Mouse (Mus musculus): ENCODE data around the gene Fpr3.
"Not testable (repeated sequence)": the region's sequence is repeated elsewhere in the genome, so short reads cannot be mapped to it uniquely, and the experiment has no call there.

The Fpr3 gene

DNA sequence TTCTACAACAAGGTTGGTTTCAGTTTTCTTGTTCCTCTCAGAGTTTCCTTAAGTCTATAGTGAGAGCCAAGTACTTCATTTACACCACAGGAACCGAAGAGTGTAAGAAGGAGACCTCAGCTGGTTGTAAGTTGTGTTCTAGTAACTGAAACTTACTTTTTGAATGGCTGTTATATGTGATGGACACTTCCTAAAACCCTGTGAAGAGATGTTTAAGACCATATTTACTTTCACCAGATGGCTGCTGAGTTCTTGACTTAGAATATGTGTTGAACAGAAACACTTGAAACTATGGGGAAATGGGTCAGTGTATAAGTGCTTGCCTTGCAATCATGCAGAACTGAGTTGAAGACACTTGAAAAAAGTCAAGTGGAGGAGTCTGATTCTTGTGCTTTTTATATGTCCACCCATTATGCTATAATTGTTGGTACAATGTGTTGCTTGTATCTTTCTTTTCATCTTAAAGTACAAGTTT, at the start of gene Fpr3, which contains the start of gene Fpr2:
Gene Fpr3 (plus strand): TSS at position 79 of the 475 bp plus-strand sequence.
Gene Fpr2 (plus strand): TSS at position 51 of the 475 bp plus-strand sequence.
- in situ Hi-C loops (cut with MboI; ENCODE audit: low pct_unique_long_range_greater_than_20kb in 1 of 2, low sequenced_read_pairs in 2 of 2, unreplicated experiment in 1 of 2): loop anchor here (10.0 kb wide), 2 partner anchors 113 to 123 kb away; no protein-coding TSS in a partner anchor

GRCm38 (mm10) chr17:17837919-17838701, 49.5 kb upstream of the Fpr3 start:
- in situ Hi-C loops (cut with MboI; ENCODE audit: low pct_unique_long_range_greater_than_20kb in 1 of 2, low sequenced_read_pairs in 2 of 2, unreplicated experiment in 1 of 2): no loop called here

GRCm38 (mm10) chr17:17839276-17839675, 48.4 kb upstream of the Fpr3 start:
- in situ Hi-C loops (cut with MboI; ENCODE audit: low pct_unique_long_range_greater_than_20kb in 1 of 2, low sequenced_read_pairs in 2 of 2, unreplicated experiment in 1 of 2): no loop called here

DNA sequence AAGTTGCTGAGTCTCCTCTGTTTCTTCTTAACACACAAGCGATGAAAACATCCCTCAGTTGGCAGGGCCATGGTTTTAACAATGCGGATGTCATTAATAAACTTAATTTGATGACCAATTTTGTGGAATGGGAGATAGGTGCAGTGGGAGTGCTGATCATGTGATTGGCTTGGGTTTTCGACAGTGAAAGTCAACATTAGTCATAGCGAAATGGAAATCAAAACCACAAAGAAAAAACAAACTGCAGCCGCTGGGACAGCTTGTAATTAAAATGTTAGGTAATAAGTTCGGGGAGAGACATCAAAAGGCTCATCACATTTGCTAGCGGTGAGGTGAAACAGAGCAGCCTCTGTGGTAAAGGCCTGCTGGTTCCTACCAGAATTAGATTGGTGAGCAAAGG, 46.9 kb upstream of the Fpr3 start:
- in situ Hi-C loops (cut with MboI; ENCODE audit: low pct_unique_long_range_greater_than_20kb in 1 of 2, low sequenced_read_pairs in 2 of 2, unreplicated experiment in 1 of 2): no loop called here

GRCm38 (mm10) chr17:17843534-17844261, 44.0 kb upstream of the Fpr3 start:
- in situ Hi-C loops (cut with MboI; ENCODE audit: low pct_unique_long_range_greater_than_20kb in 1 of 2, low sequenced_read_pairs in 2 of 2, unreplicated experiment in 1 of 2): no loop called here

DNA sequence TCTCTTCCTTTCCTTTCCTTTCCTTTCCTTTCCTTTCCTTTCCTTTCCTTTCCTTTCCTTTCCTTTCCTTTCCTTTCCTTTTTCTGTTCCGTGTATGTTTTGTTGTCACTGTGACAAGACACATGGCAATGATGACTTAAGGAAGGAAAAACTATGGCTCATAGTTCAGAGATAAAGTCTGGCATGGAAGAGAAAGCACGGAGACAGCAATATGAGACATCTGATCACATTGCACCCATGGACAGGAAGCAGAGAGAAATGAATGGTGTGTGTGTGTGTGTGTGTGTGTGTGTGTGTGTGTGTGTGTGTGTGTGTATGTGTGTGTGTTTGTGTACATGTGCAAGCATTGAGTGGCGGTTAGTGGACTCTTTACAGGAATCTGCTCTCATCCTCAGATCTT, 43.0 kb upstream of the Fpr3 start:
- in situ Hi-C loops (cut with MboI; ENCODE audit: low pct_unique_long_range_greater_than_20kb in 1 of 2, low sequenced_read_pairs in 2 of 2, unreplicated experiment in 1 of 2): not testable (repeated sequence)

DNA sequence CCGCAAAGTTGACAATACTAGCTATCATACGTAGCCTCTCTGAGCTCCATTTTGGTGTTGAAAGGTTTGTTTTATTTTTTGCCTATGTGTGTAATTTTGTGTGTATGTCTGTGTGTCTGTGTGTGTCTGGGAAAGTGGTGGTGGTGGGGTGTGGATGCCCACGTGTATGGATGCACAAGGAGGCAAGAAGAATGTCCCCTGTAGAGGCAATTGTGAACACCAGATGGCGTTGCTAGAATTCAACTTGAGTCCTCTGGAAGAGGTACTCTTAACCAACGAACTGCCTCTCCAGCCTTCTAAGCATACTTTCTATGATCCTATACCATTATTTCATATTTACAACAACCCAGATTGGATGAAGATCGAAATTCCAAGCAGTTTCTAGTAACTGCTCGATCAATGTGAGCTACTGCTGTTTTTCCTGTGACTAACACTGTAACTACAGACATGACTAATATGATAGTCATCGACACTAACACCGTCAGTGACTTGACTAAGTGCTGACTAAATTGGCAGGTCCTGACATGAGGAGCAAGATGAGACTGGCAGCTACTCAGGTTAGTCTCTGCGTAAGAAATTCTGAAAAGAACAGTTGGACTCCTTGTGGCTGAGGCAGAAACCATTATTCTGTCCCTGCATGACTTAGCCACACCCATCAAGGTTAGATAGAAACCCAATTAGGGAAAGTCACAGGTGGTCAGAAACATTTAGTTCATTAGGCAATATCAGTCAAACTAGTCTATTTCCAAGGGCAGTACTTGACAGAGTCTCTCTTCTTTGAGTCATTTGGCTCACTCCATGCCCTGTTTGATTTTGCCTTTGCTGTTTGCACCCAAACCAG, 42.2 kb upstream of the Fpr3 start:
- in situ Hi-C loops (cut with MboI; ENCODE audit: low pct_unique_long_range_greater_than_20kb in 1 of 2, low sequenced_read_pairs in 2 of 2, unreplicated experiment in 1 of 2): no loop called here

GRCm38 (mm10) chr17:17848988-17849387, 38.7 kb upstream of the Fpr3 start:
- in situ Hi-C loops (cut with MboI; ENCODE audit: low pct_unique_long_range_greater_than_20kb in 1 of 2, low sequenced_read_pairs in 2 of 2, unreplicated experiment in 1 of 2): no loop called here

- in situ Hi-C loops (cut with MboI; ENCODE audit: low pct_unique_long_range_greater_than_20kb in 1 of 2, low sequenced_read_pairs in 2 of 2, unreplicated experiment in 1 of 2): no loop called here
Observed at GRCm38 (mm10) chr17:17849906-17850712, 37.5 kb upstream of the Fpr3 start.

DNA sequence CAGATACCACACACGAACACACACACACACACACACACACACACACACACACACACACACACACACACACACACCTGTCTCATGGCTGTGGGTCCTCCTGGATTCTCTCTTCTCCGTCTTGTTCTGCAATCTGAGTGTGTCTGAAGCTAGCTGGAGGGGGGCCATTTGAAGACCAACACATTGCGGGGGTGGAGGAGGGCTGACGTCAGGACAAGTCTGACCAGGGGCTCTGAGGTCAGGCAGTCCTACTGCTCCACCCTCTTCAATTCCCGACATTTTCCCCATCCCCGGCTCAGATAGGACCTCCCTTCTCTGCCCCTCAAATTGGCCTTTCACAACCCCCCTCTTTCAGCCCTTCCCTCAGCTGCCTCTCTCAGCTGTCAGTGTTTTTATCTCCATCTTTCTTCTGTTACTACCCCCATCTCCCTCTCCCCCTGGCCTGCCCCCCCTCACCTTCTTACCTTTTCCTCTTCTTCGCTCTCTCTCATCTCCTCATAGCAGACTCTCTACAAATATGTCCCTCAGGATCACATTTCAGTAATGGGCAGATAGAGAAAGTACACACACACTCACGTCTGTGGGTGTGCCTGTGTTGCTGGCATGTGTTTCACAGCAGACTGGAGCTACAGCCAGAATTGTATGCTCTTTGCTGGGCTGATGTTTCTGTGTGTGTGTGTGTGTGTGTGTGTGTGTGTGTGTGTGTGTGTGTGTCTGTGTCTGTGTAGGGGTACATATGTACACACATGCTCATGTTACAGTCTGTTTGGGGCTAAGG, 32.4 kb upstream of the Fpr3 start, which contains the start of gene Has1:
Gene Has1 (minus strand): TSS at position 142 of the 775 bp plus-strand sequence.
- in situ Hi-C loops (cut with MboI; ENCODE audit: low pct_unique_long_range_greater_than_20kb in 1 of 2, low sequenced_read_pairs in 2 of 2, unreplicated experiment in 1 of 2): no loop called here

DNA sequence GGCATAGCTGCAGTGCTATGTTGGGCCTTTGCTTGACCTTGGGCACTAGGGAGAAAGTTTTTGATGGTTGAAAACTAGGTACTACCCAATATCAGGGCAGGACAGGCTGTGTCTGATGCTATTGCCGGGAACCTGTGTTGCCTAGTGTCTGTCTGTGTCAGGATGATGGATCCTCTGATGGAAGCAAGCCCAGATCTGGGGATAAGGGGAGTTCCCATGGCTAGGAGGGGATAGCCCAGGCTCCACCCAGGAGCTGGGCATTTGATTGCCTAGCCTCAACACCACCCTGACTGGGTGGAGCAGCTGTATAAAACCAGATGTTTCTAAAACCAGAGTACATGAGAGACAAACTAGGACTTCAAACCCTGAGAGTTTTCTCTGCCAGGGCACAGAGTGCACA, 31.0 kb upstream of the Fpr3 start:
- in situ Hi-C loops (cut with MboI; ENCODE audit: low pct_unique_long_range_greater_than_20kb in 1 of 2, low sequenced_read_pairs in 2 of 2, unreplicated experiment in 1 of 2): no loop called here

DNA sequence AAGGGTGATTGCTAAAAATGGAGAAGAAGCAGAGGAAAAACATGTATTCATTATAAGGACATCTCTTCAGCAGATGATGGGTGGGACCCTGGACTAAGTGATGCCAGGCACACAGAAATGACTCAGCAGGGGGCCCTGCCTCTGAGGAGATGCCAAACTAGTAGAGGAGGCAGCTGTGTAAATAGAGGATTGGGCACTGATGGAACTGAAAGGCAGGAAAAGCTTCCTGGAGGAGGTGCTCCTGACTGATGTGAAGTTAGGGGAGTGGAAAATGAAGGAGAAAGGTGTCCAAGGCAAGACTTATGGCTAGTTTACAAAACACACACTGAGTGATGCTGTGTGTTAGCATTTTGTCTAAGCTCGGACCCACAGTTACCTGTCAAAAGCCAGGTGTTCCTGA, 30.2 kb upstream of the Fpr3 start:
- in situ Hi-C loops (cut with MboI; ENCODE audit: low pct_unique_long_range_greater_than_20kb in 1 of 2, low sequenced_read_pairs in 2 of 2, unreplicated experiment in 1 of 2): no loop called here

DNA sequence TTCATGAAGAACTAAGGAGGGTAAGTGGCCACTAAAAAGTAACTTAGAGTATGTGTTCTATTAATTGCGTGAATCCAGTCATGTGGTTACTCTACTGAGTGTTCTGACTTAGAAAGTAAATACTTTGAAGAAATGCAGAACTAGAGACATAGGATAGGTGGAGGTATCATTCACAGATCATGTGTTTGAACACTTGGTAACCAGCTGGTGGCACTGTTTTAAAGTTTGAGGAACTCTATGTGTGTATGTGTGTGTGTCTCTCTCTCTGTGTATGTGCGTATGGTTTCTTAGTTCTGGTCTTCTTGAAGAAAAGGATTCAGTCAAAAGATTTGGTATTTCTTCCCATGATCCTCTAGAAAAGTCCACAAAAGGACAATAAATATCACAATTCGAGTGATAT, 27.5 kb upstream of the Fpr3 start:
- in situ Hi-C loops (cut with MboI; ENCODE audit: low pct_unique_long_range_greater_than_20kb in 1 of 2, low sequenced_read_pairs in 2 of 2, unreplicated experiment in 1 of 2): no loop called here

DNA sequence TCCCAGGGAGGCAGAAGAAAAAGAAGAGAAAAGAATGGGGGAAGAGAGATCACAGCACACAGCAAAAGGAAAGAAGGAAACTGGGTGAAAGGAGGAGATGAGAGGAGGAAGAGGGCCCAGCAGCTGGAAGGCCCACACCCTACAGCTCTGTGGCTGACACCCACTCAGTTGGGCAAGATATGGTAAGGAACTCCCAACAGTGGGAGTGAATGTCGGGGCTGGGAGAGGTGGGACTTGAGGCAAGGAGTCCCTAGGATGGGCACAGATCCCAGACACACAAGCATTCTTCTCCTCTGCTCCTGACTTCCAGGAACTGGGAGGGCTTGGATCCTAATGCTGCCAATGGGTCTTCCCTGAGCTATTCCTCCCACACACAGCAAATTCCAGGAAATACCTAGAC, 25.3 kb upstream of the Fpr3 start:
- in situ Hi-C loops (cut with MboI; ENCODE audit: low pct_unique_long_range_greater_than_20kb in 1 of 2, low sequenced_read_pairs in 2 of 2, unreplicated experiment in 1 of 2): no loop called here

- in situ Hi-C loops (cut with MboI; ENCODE audit: low pct_unique_long_range_greater_than_20kb in 1 of 2, low sequenced_read_pairs in 2 of 2, unreplicated experiment in 1 of 2): no loop called here
Observed at GRCm38 (mm10) chr17:17865168-17865567, 22.5 kb upstream of the Fpr3 start.

DNA sequence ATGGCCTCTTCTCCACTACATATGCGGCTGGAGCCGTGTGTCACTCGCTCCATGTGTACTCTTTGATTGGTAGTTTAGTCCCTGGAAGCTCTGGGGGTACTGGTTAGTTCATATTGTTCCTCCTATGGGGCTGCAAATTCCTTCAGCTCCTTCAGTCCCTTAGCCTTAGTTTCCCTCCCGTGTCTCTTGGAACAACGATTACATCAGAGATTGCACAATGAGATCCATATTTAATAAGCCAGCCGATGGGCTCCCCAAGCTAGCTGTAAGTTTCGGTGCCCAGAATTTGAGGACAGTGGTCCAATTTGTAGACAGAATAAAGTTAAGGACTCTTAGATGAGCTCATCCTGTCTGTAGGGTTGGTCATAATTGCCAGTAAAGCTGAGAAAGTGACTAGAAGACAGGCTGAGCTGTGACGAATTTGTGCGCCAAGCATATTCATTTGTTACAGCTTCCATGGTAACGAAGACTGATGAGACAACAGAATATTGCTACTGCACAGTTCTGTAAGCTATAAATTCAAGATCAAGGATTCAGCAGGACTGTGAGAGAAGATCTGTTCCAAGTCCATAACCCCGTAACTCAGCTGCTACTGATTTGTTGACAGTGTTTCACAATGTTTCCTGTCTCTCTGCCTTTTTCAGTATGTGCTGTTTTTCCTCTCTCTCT, 20.7 kb upstream of the Fpr3 start:
- in situ Hi-C loops (cut with MboI; ENCODE audit: low pct_unique_long_range_greater_than_20kb in 1 of 2, low sequenced_read_pairs in 2 of 2, unreplicated experiment in 1 of 2): no loop called here

Data from mouse embryonic stem cell (cell line).